Mouse (Mus musculus): ENCODE data around the gene Clcnka.

DNA sequence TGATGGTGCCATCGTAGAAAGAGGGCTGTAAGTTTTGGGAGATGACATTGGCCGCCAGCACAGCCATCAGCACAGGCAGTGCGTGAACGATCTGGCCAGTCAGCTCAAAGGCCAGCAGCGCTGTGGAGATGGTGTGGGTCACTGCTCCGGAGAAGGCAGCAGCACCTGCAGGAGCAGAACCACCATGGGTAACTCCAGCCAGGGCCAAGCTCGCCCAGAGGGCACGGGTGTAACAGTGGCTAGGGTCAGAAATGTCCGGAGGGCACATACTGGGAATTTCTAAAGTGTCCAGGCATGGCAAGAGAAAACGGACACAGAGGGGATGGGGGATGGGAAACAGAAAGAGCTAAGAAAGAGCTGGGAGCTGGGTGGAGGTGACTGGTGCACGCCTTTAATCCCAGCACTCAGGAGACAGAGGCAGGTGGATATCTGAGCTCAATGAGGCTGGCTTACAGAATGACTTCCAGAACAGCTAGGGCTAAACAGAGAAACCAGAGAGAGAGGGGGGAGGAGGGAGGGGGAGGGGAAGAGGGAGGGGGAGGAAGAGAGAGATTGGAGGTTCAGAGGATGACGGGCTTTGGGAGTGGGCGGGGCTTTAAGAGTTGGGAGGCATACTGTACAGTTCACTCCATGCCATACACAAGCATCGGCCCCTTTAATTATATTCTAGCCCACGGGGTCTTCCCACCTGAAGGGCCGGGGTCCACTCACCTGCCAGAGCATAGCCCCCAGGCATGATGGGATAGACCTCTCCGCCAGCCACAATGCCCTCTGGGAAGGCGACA, 9.0 kb downstream of the Clcnka start:
- no peak for TF ChIP-seq CTCF (IDR thresholded peaks at IDR 0.05 in 2 of 3, conservative IDR thresholded peaks at IDR 0.05 in 1 of 3; ENCODE audit: control insufficient read depth in 1 of 3, insufficient read depth in 1 of 3, low read depth in 2 of 3, low read length in 3 of 3, poor library complexity in 1 of 3, severe bottlenecking in 1 of 3)
- no peak for TF ChIP-seq BHLHE40 (IDR thresholded peaks at IDR 0.05; ENCODE audit: borderline replicate concordance, low read depth, low read length)
- TF ChIP-seq NELFE (IDR thresholded peaks at IDR 0.05; ENCODE audit: low read depth, low read length): no peak
- no peak for TF ChIP-seq MEF2A (IDR thresholded peaks at IDR 0.05; ENCODE audit: extremely low read depth, insufficient replicate concordance, low read depth, low read length, poor library complexity, severe bottlenecking)
- TF ChIP-seq MYC (IDR thresholded peaks at IDR 0.05; ENCODE audit: low read depth, low read length): no peak
- TF ChIP-seq JUND (IDR thresholded peaks at IDR 0.05; ENCODE audit: low read depth, low read length): no peak
- no peak for TF ChIP-seq MAFK (IDR thresholded peaks at IDR 0.05; ENCODE audit: borderline replicate concordance, low read depth, low read length)
- TF ChIP-seq MAX (IDR thresholded peaks at IDR 0.05; ENCODE audit: low read length): no peak
- TF ChIP-seq USF2 (IDR thresholded peaks at IDR 0.05; ENCODE audit: borderline replicate concordance in 1 of 2, insufficient read depth in 1 of 2, low read depth in 1 of 2, low read length in 2 of 2): no peak
- TF ChIP-seq EP300 (IDR thresholded peaks at IDR 0.05; ENCODE audit: low read depth in 1 of 2, low read length in 2 of 2): no peak
- TF ChIP-seq CHD1 (IDR thresholded peaks at IDR 0.05; ENCODE audit: low read depth, low read length): no peak
- no peak for TF ChIP-seq POLR2A (IDR thresholded peaks at IDR 0.05; ENCODE audit: control insufficient read depth in 1 of 2, insufficient read depth in 1 of 2, low read depth in 1 of 2, low read length in 2 of 2, poor library complexity in 1 of 2)
- TF ChIP-seq NRF1 (IDR thresholded peaks at IDR 0.05; ENCODE audit: insufficient read depth, low read depth, low read length, poor library complexity, severe bottlenecking): no peak
- no peak for TF ChIP-seq POLR2AphosphoS2 (IDR thresholded peaks at IDR 0.05; ENCODE audit: low read length)

Data from MEL (cell line).